Mouse (Mus musculus): ENCODE measurements around the gene Dhx33.

- TF ChIP-seq CTCF (IDR thresholded peaks at IDR 0.05; ENCODE audit: low read depth, low read length) = no peak
- TF ChIP-seq GATA1 (IDR thresholded peaks at IDR 0.05; ENCODE audit: borderline replicate concordance, low read length) = no peak
Measured at GRCm38 (mm10) chr11:70980232-70980631, 24.0 kb downstream of the Dhx33 start.
